Mouse (Mus musculus) CH12.LX (cell line): ENCODE measurements at regions not wholly inside any gene's neighbourhood (a gene's known extent, or its start where the extent isn't known, plus 50 kb on each side); places are given as distances from the start of the nearest gene placed in this dataset.
"Not testable (repeated sequence)": the region's sequence is repeated elsewhere in the genome, so short reads cannot be mapped to it uniquely, and the experiment has no call there.

Experiments used
- DNase-seq: peaks from one replicate; pipeline ENCODE4 v3.0.0-alpha.2; 2013; ENCODE audit errors: extremely low read depth
- H3K27ac ChIP-seq: 2 replicates; pipeline ENCODE4 v1.5.1; 2012; ENCODE audit warnings: low read depth, mild to moderate bottlenecking, control low read depth, moderate library complexity; ENCODE audit not compliant: insufficient read depth
- H3K27me3 ChIP-seq: replicated peaks from 2 replicates; pipeline ENCODE3; 2012; ENCODE audit warnings: inconsistent platforms
- H3K36me3 ChIP-seq, 2 experiments: replicated peaks in 1 of 2; 2 replicates each; pipeline versions ENCODE3 to v1.6.1; 2012; ENCODE audit warnings: inconsistent platforms in 1 of 2, low read length in 1 of 2, mild to moderate bottlenecking in 1 of 2, mixed read lengths in 1 of 2, moderate library complexity in 1 of 2; ENCODE audit not compliant: control insufficient read depth in 1 of 2, insufficient read depth in 1 of 2
- H3K4me1 ChIP-seq, 2 experiments: 2 replicates each; pipeline ENCODE4 v1.6.1; 2012; ENCODE audit warnings: inconsistent platforms in 1 of 2, moderate library complexity in 1 of 2; ENCODE audit not compliant: insufficient read depth in 2 of 2, control insufficient read depth in 1 of 2
- H3K4me2 ChIP-seq: 2 replicates; pipeline ENCODE4 v1.6.1; 2012; ENCODE audit warnings: low read depth, mild to moderate bottlenecking, control low read depth; ENCODE audit not compliant: poor library complexity, insufficient read depth, severe bottlenecking
- H3K4me3 ChIP-seq, 3 experiments: fragments of 150-350 bp in 1 of 3; sonication (generic) in 1 of 3; replicated peaks in 1 of 3; 2 replicates each; pipeline versions ENCODE3 to v1.5.1; 2011 to 2012; ENCODE audit warnings: low read depth in 2 of 3, low read length in 2 of 3, mild to moderate bottlenecking in 2 of 3, moderate library complexity in 2 of 3, control low read depth in 1 of 3, improper control_type of control experiment in 1 of 3, inconsistent platforms in 1 of 3, mixed read lengths in 1 of 3; ENCODE audit not compliant: poor library complexity in 1 of 3
- H3K79me2 ChIP-seq: replicated peaks from 2 replicates; pipeline ENCODE4 v1.6.1; 2012; ENCODE audit warnings: mild to moderate bottlenecking, moderate library complexity; ENCODE audit not compliant: control insufficient read depth, poor library complexity, insufficient read depth, severe bottlenecking; ENCODE audit errors: extremely low read depth
- H3K9ac ChIP-seq: 2 replicates; pipeline ENCODE4 v1.6.1; 2012; ENCODE audit warnings: low read depth, mild to moderate bottlenecking, control low read depth, moderate library complexity; ENCODE audit not compliant: insufficient read depth
- H3K9me3 ChIP-seq: replicated peaks from 2 replicates; pipeline ENCODE3; 2012; ENCODE audit warnings: low read length, inconsistent platforms, mixed read lengths
- BHLHE40 ChIP-seq: IDR thresholded peaks from 2 replicates; pipeline ENCODE4 v1.6.1; 2011; ENCODE audit warnings: mild to moderate bottlenecking, low read depth, low read length, improper control_type of control experiment
- CHD1 ChIP-seq: IDR thresholded peaks from 2 replicates; pipeline ENCODE4 v1.6.1; 2012; ENCODE audit warnings: low read depth, low read length, improper control_type of control experiment, inconsistent platforms
- ELF1 ChIP-seq: IDR thresholded peaks from 2 replicates; pipeline ENCODE4 v1.6.1; 2014; ENCODE audit warnings: low read depth, mild to moderate bottlenecking, inconsistent platforms, low read length, improper control_type of control experiment
- JUN ChIP-seq: IDR thresholded peaks from 2 replicates; pipeline ENCODE4 v1.6.1; 2011; ENCODE audit warnings: low read depth, mild to moderate bottlenecking, low read length, improper control_type of control experiment, moderate library complexity; ENCODE audit not compliant: insufficient read depth
- JUND ChIP-seq: conservative IDR thresholded peaks from 2 replicates; pipeline ENCODE4 v1.6.1; 2011; ENCODE audit warnings: low read depth, low read length, improper control_type of control experiment
- MAFK ChIP-seq: IDR thresholded peaks from 2 replicates; pipeline ENCODE4 v1.6.1; 2011; ENCODE audit warnings: low read length, improper control_type of control experiment; ENCODE audit not compliant: insufficient replicate concordance
- MYC ChIP-seq: IDR thresholded peaks from 2 replicates; pipeline ENCODE4 v1.6.1; 2011; ENCODE audit warnings: low read depth, mild to moderate bottlenecking, improper control_type of control experiment, low read length
- NELFE ChIP-seq: IDR thresholded peaks from 2 replicates; pipeline ENCODE4 v1.6.1; 2011; ENCODE audit warnings: low read depth, low read length, improper control_type of control experiment
- RAD21 ChIP-seq: IDR thresholded peaks from 2 replicates; pipeline ENCODE4 v1.6.1; 2011; ENCODE audit warnings: low read depth, mild to moderate bottlenecking, low read length, improper control_type of control experiment, moderate library complexity
- TBP ChIP-seq: conservative IDR thresholded peaks from 2 replicates; pipeline ENCODE4 v1.6.1; 2011; ENCODE audit warnings: low read depth, low read length, improper control_type of control experiment
- USF2 ChIP-seq: conservative IDR thresholded peaks from 2 replicates; pipeline ENCODE4 v1.6.1; 2011; ENCODE audit warnings: low read depth, low read length, improper control_type of control experiment
- ZC3H11A ChIP-seq: IDR thresholded peaks from 2 replicates; pipeline ENCODE4 v1.6.1; 2012; ENCODE audit warnings: low read depth, mild to moderate bottlenecking, inconsistent platforms, low read length, improper control_type of control experiment
- ZMIZ1 ChIP-seq: IDR thresholded peaks from 2 replicates; pipeline ENCODE4 v1.6.1; 2012; ENCODE audit warnings: low read depth, mild to moderate bottlenecking, inconsistent platforms, low read length, improper control_type of control experiment
- dilution Hi-C: fragments of 300-500 bp; cut with MboI; formaldehyde crosslinking; loops from 2 replicates; pipeline ENCODE4 v1.14.3; 2020; ENCODE audit warnings: low sequenced_read_pairs; ENCODE audit not compliant: extremely low pct_unique_long_range_greater_than_20kb, extremely low pct_ligation_motif_present
- in situ Hi-C: fragments of 300-500 bp; cut with MboI; formaldehyde crosslinking; loops from 3 replicates; pipeline ENCODE4 v1.14.3; 2019; ENCODE audit warnings: low sequenced_read_pairs, low pct_ligation_motif_present, low pct_unique_long_range_greater_than_20kb, mixed read lengths

GRCm38 (mm10) chr15:87859069-87859468 is 315.0 kb downstream of the Fam19a5 start:
- Histone ChIP-seq H3K36me3 (no peaks in the 10 kb centered on the region), H3K9me3 (peaks cover 87% of the 10 kb centered on the region)

GRCm38 (mm10) chr15:87876286-87876899 is 332.3 kb downstream of the Fam19a5 start:
- DNase-seq: no peak
- Histone ChIP-seq H3K79me2 (no peaks in the 10 kb centered on the region), H3K27me3 (no peaks in the 10 kb centered on the region), H3K4me3 (no peak overlapping the region), H3K9ac (no peak overlapping the region), H3K4me1 (no peaks in the 10 kb centered on the region), H3K27ac (no peak overlapping the region), H3K4me2 (no peak overlapping the region), H3K9me3 (peaks cover 91% of the 10 kb centered on the region), H3K36me3 (no peaks in the 10 kb centered on the region)
- dilution Hi-C loops: no loop called here
- TF ChIP-seq JUN: no peak
- in situ Hi-C loops: no loop called here

More at GRCm38 (mm10) chr15:87859069-87859468, 315.0 kb downstream of the Fam19a5 start:
- no peaks in the 10 kb centered on the region for H3K79me2 ChIP-seq
- in situ Hi-C loops: no loop called here
- no peak for DNase-seq
- no peak overlapping the region for H3K27ac ChIP-seq
- dilution Hi-C loops: no loop called here
- no peak overlapping the region for H3K9ac ChIP-seq
- H3K4me3 ChIP-seq: no peak overlapping the region
- no peak overlapping the region for H3K4me2 ChIP-seq
- no peaks in the 10 kb centered on the region for H3K27me3 ChIP-seq
- TF ChIP-seq TBP (no peak), NELFE (no peak), MAFK (no peak), MYC (no peak), ELF1 (no peak), BHLHE40 (no peak), ZC3H11A (no peak), ZMIZ1 (no peak), JUND (no peak), RAD21 (no peak), CHD1 (no peak)
- H3K4me1 ChIP-seq: no peaks in the 10 kb centered on the region

- Histone ChIP-seq H3K4me2 (no peak overlapping the region), H3K36me3 (no peaks in the 10 kb centered on the region), H3K9me3 (peaks cover 70% of the 10 kb centered on the region), H3K27me3 (no peaks in the 10 kb centered on the region), H3K4me3 (no peak overlapping the region), H3K9ac (no peak overlapping the region), H3K4me1 (no peaks in the 10 kb centered on the region), H3K79me2 (no peaks in the 10 kb centered on the region), H3K27ac (no peak overlapping the region)
- DNase-seq: no peak
- TF ChIP-seq USF2: no peak
- dilution Hi-C loops: no loop called here
- in situ Hi-C loops: no loop called here
Observed at GRCm38 (mm10) chr15:87890903-87891302, 346.8 kb downstream of the Fam19a5 start.

GRCm38 (mm10) chr15:87894866-87895265 is 350.8 kb downstream of the Fam19a5 start:
- H3K4me2 ChIP-seq, in situ Hi-C loops, H3K4me1 ChIP-seq, H3K4me3 ChIP-seq, H3K27ac ChIP-seq, H3K36me3 ChIP-seq, H3K27me3 ChIP-seq, DNase-seq, H3K79me2 ChIP-seq, H3K9ac ChIP-seq, dilution Hi-C loops: not testable (repeated sequence)
- peaks cover 72% of the 10 kb centered on the region for H3K9me3 ChIP-seq
